ENCODE assay signal across 22 mouse cellular contexts in genomic region chr1:142055207-142055606, GRCm38 (mm10).
DNase-seq lines count a peak whose midpoint lies in the region; ATAC-seq and TF ChIP-seq lines count a peak whose summit lies in the region.
"Had no signal": no experiment of that assay in that cellular context is flagged by ENCODE, and none has a peak within 500 bp of the region (broad histone marks: within the 10 kb centered on the region; RNA-seq: fewer than 3 reads in every experiment).

No protein-coding gene starts in this region.

- DNase-seq in frontal cortex, postnatal 25 days (ENCODE audit: low spot score in 2 of 2) = no peak
- peak; percentile 56 for DNase-seq in layer of hippocampus, adult 9-10 months (ENCODE audit: low spot score)
- DNase-seq in layer of hippocampus, adult 11-12 months (ENCODE audit: low spot score) = no peak
- DNase-seq in brain, adult 2 months (ENCODE audit: low read depth, low spot score) = peak; percentile 65
- DNase-seq in brain, embryonic 14.5 days (ENCODE audit: low read depth) = peak; percentile 24
- no peak for DNase-seq in testis, postnatal 14 days (ENCODE audit: low spot score)
- no peak for DNase-seq in ovary, postnatal 36 days (ENCODE audit: low spot score)
- DNase-seq: adrenal gland, adult 2 months; adrenal gland, postnatal 14 days; cerebellum, adult 11 months; cerebellum, adult 2 months; cerebellum, adult 9-11 months; cerebellum, postnatal 25 days; gastrocnemius, postnatal 10 days; gastrocnemius, postnatal 36 days; heart, adult 2 months; heart, postnatal 14 days; heart, postnatal 4 days had no signal

- ATAC-seq in frontal cortex, adult (ENCODE audit: low TSS enrichment) = peak; percentile 88
- ATAC-seq: CD4-positive, CD25-positive, alpha-beta regulatory T cell, adult 4 months; hindbrain, postnatal 0 days; inflammation-experienced regulatory T-cells, adult 6 months had no signal

- TF ChIP-seq CTCF in brain, embryonic 14.5 days (IDR thresholded peaks at IDR 0.05; ENCODE audit: borderline replicate concordance, extremely low read depth, insufficient read depth, insufficient read length) = no peak

- no peak for TF ChIP-seq POLR2A in brain, embryonic 14.5 days (IDR thresholded peaks at IDR 0.05; ENCODE audit: borderline replicate concordance, extremely low read depth, insufficient read depth, insufficient read length, poor library complexity, severe bottlenecking)

Comparison
In these comparisons a context has a peak if more than half of its experiments do, and no peak if none do; other contexts are left out.
1. DNase-seq: peak in layer of hippocampus, adult 9-10 months (single experiment), brain, adult 2 months (single experiment) and brain, embryonic 14.5 days (single experiment); none in frontal cortex, postnatal 25 days (0 of 2), layer of hippocampus, adult 11-12 months (single experiment), testis, postnatal 14 days (single experiment) and ovary, postnatal 36 days (single experiment).